8 mouse cellular contexts compared by ENCODE assay signal in the genomic region with DNA sequence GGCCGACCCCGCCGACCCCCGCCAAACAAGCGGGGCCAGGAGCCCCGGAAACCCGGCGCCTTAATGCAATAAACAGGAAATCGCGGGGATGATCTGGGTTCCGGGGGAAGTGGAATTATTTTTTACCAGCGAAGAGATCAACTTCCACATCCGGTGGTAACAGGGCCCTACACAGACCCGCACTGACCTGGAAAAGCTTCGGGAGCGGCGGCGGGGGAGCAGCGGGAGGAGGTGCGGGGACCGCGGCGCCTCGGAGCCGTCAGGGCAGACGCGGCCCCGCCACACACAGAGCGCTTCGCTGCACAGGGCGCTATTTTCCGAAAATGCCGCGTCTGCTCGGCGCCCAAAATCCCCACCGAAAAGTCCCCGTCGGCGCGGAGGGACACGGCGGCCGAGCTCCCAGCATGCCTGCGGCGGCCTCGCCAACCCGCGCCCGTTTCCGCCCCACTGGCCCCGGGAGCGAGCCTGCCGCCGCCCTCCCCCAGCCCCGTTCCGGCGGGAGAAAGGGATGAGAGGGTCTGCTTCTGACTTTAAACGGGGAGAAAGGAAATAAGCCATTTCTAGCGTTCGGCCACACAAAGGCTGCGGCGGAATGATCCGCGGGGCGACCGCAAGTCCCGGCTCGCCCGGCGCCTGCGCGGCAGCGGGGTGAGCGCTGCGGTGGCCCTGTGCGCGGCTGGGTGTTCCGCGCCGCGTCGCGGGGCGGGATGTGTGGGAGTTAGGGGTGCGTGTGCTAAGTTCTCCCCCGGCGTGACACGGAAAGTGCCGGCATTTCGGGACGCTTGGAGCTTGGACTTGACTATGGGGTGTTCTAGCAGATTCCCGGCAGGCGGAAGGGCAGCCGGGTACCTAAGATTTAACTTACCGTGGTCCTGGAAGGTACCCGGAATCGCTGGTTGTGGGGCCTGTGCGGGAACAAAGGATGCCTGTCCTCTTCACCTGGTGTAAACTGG. TPM values are rescaled to one million over a fixed set of nuclear protein-coding genes. Genes with fewer than 3 reads are reported as not detected.
DNase-seq lines count a peak whose midpoint lies in the region; ATAC-seq lines count a peak whose summit lies in the region.

No protein-coding gene starts in this region.

- no peaks in the 10 kb centered on the region for H3K27me3 ChIP-seq in hindbrain, embryonic 16.5 days (replicated peaks; ENCODE audit: control insufficient read depth, insufficient read depth, low read length)

- H3K4me1 ChIP-seq in hindbrain, embryonic 16.5 days (ENCODE audit: control insufficient read depth, insufficient read depth, low read depth, low read length) = peaks cover 30% of the 10 kb centered on the region

- peak overlapping the region; percentile 97 for H3K27ac ChIP-seq in hindbrain, embryonic 16.5 days (ENCODE audit: low read depth, low read length)

- peak overlapping the region; percentile 87 for H3K4me3 ChIP-seq in hindbrain, embryonic 16.5 days (ENCODE audit: low read length)

- H3K36me3 ChIP-seq in hindbrain, embryonic 16.5 days (ENCODE audit: control insufficient read depth, insufficient read depth, low read length) = no peaks in the 10 kb centered on the region

- peak overlapping the region; percentile 84 for H3K9ac ChIP-seq in hindbrain, embryonic 16.5 days (ENCODE audit: low read depth, low read length)

- under 1% methylated on average over 76 of the region's 99 CpGs for WGBS in hindbrain, embryonic 16.5 days

- peak; percentile 95 for DNase-seq in ZHBTc4 (ENCODE audit: low read depth, low spot score)
- peak; percentile 48 to 87 for DNase-seq in cerebellum, postnatal 4 days (ENCODE audit: low spot score in 2 of 2)
- peak; percentile 76 for DNase-seq in gastrocnemius, adult 18-20 months (ENCODE audit: low spot score)
- DNase-seq in left cerebral cortex, adult 18-20 months (ENCODE audit: low spot score in 2 of 2) = peak; percentile 76 to 86
- DNase-seq in lung, postnatal 4 days = peak; percentile 91 to 95
- DNase-seq in retina, postnatal 1 day = peak; percentile 96
- peak; percentile 93 for DNase-seq in thymus, postnatal 4 days

- peak overlapping the region; percentile 81 for H3K4me2 ChIP-seq in hindbrain, embryonic 16.5 days (ENCODE audit: low read length)

- H3K9me3 ChIP-seq in hindbrain, embryonic 16.5 days (ENCODE audit: control insufficient read depth, low read length) = no peaks in the 10 kb centered on the region

- peak; percentile 94 for ATAC-seq in hindbrain, embryonic 16.5 days

RNA-seq across cellular contexts. Expression of a gene that starts 0.7 kb away (rescaled TPM):
- 1 to 10 TPM; 5.6 to 6.0 TPM for total RNA-seq in gastrocnemius, adult 18-20 months (2021)
- 35.5 and 38.6 TPM in 2 replicates for polyA plus RNA-seq in hindbrain, embryonic 16.5 days (2015; fragmentation: Nextera tagmentation; extraction: Ambion mirVana)
- total RNA-seq in left cerebral cortex, adult 18-20 months (2021) = 10 to 100 TPM; 19.3 to 20.0 TPM

RNA-seq across cellular contexts. Expression of a gene that starts 31.7 kb away (rescaled TPM):
- 10 to 100 TPM; 16.3 to 17.1 TPM for total RNA-seq in gastrocnemius, adult 18-20 months (2021)
- polyA plus RNA-seq in hindbrain, embryonic 16.5 days (2015; fragmentation: Nextera tagmentation; extraction: Ambion mirVana) = 28.7 and 31.7 TPM in 2 replicates
- total RNA-seq in left cerebral cortex, adult 18-20 months (2021) = 10 to 100 TPM; 49.0 to 52.1 TPM

RNA-seq across cellular contexts. Expression of a gene that starts 56.3 kb away (rescaled TPM):
- under 1 TPM; 0.68 to 0.69 TPM for total RNA-seq in gastrocnemius, adult 18-20 months (2021)
- polyA plus RNA-seq in hindbrain, embryonic 16.5 days (2015; fragmentation: Nextera tagmentation; extraction: Ambion mirVana) = 1.9 and 2.6 TPM in 2 replicates
- 1 to 10 TPM in 1 of 2 experiments, under 1 TPM in 1; 0.77 to 1.8 TPM for total RNA-seq in left cerebral cortex, adult 18-20 months (2021)

Comparison
In these comparisons a context has a peak if more than half of its experiments do, and no peak if none do; other contexts are left out.
1. Peak in every context shown above with its lines: DNase-seq, ATAC-seq, H3K4me3 ChIP-seq and H3K27ac ChIP-seq.